Mouse (Mus musculus) bone marrow, adult 2 months (tissue): ENCODE results near the gene Mthfs.

Experiments
- CTCF ChIP-seq: fragments of 200-500 bp; IDR thresholded peaks from 2 replicates; pipeline ENCODE4 v1.5.1; 2011; ENCODE audit warnings: low read length, control low read depth; ENCODE audit not compliant: control insufficient read depth, insufficient read depth
- POLR2A ChIP-seq: fragments of 200-500 bp; IDR thresholded peaks from 2 replicates; pipeline ENCODE4 v1.6.1; 2011; ENCODE audit warnings: low read depth, mild to moderate bottlenecking, control low read depth, low read length, borderline replicate concordance; ENCODE audit not compliant: control insufficient read depth

DNA sequence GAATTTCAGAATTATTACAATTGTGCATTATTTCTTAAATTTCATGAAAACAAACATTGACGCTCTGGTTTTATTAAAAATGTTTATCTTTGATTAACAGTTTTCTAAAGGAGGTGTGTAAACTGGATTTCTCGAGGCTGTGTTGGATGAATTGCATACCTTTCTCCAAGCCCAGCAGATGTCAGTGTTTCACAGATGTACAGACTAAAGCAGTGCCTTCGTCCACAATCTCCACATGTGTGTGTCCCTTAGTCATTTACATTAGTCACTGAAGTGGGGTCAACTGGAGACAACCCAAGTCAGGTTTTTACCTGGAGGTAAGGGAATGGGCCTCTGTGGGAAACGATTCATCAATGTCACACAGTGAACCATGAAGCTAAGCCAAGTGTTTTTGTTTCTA lies 15.6 kb downstream of the Mthfs start:
- TF ChIP-seq CTCF (no peak), POLR2A (no peak)
